Mouse (Mus musculus) left cerebral cortex, postnatal 14 days (tissue): ENCODE results near the gene Taok3. TPM values are rescaled to one million over a fixed set of nuclear protein-coding genes. Genes with fewer than 3 reads are reported as not detected.

Source experiments
- DNase-seq, 2 experiments: peaks; one replicate each; pipeline ENCODE4 v3.0.0; 2021 to 2022; ENCODE audit warnings: low spot score in 2 of 2, mixed read lengths in 1 of 2
- intact Hi-C: fragments of 180-260 bp; cut with DNase I; formaldehyde crosslinking; loops from one replicate; pipeline ENCODE4 v1.15.1; 2025
- total RNA-seq, 2 experiments: library from RNA; stranded (reverse); gene quantifications; 2 replicates each; pipeline ENCODE4 v1.2.3; 2021

The Taok3 gene
- total RNA-seq, 2 experiments from 2014 or later = 62.8 to 66.1 TPM

DNA sequence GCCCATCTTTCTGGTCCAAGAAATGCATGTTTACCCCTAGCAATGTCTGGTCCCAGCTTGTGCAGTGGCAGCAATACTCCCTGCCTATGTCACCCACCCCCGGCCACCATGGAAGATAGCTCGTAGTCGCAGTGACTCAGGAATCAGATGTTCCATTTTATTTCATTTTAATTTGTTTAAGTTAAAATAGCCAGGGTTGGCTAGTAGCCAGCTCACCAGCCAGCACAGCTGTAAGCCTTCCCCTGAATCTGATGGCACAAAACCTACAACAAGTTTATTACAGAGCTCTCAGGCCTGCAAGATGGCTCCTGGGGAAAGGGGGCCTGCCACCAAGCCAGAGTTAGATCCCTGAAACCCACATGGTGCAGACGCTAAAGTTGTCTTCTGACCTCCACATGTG, 119.2 kb downstream of the Taok3 start:
- peak in 1 of 2 experiments; percentile 31 for DNase-seq
- intact Hi-C loops = no loop called here

DNA sequence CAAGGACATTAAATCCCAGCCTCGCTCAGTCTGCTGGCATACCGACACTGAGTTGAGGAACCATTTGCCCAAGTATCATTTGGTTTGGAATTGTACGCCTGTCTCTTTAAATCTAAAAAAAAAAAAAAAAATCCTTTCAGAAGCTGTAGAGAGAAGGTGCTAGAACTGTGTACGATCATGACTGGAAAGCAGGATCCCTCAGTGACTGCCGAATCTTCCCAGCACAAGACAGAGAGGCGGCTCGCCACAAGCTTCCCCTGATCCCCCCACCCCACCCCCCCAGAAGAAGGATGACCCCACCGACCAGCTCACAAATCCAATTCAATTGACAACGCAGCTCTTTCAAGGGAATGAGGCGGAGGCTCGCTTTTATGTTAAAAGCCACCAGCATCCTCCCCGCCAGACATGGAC, 120.4 kb downstream of the Taok3 start:
- intact Hi-C loops = loop anchor here (2.0 kb wide), 1 partner anchor 124 kb away; the partner anchor contains the start of gene Suds3
- DNase-seq = peak; percentile 45 to 56

DNA sequence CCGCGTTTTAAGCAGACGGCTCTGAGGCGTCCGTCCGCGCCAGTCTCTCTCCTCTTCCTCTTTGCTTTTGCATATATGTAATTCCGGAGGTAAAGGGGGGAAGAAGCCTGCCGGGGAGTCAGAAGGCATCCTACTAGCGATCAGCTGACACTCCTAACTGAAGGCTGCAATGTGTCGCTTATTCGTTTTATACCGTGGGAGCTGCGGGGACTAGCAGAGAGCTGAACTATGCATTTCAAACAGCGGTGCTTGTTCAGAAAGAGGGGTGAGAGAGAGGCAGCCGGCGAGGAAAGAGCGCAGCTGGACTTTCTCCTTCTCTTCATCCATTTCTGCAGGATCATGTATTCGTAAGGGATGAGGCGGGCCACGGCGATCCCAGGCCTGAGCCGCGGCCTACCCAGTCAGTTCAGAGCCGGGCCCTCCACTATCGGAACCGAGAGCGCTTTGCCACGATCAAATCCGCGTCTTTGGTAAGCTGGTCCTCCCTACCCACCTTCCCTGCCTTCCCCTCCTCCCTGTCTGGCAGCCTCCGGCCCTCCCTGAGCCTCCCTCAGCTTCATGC, 120.9 kb downstream of the Taok3 start:
- intact Hi-C loops = loop anchor here (2.0 kb wide), 1 partner anchor 124 kb away; the partner anchor contains the start of gene Suds3

DNA sequence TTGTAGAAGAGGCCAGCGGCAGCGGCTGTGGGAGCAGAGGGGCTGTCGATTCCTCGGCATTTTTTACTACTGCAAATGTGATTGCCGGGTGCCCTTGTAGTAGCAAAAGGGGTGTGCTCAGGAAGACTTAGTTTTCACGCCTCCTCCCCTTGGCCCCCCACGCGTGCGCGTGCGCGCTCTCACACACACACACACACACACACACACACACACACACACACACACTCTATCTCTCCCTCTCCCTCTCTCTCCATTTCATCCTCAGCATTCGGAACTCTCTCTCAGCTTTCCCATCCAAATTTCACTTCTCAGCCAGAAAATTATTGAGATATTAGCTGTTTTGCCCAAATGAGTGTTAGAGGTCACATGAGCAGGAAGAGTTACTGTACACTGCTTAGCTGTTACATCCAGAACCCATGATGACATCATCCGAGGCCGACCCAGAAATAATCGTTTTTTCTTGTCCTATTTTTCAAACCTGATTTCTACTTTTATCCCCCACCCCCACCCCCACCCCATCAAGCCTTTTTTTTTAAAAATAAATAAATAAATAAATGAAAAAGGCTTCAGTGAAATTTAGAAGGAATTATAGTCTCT, 122.1 kb downstream of the Taok3 start:
- intact Hi-C loops = loop anchor here (2.0 kb wide), 1 partner anchor 125 kb away; the partner anchor contains the start of gene Suds3
- peak; percentile 67 to 80 for DNase-seq

More for the DNA sequence above, 120.9 kb downstream of the Taok3 start:
- peak; percentile 45 to 61 for DNase-seq

DNA sequence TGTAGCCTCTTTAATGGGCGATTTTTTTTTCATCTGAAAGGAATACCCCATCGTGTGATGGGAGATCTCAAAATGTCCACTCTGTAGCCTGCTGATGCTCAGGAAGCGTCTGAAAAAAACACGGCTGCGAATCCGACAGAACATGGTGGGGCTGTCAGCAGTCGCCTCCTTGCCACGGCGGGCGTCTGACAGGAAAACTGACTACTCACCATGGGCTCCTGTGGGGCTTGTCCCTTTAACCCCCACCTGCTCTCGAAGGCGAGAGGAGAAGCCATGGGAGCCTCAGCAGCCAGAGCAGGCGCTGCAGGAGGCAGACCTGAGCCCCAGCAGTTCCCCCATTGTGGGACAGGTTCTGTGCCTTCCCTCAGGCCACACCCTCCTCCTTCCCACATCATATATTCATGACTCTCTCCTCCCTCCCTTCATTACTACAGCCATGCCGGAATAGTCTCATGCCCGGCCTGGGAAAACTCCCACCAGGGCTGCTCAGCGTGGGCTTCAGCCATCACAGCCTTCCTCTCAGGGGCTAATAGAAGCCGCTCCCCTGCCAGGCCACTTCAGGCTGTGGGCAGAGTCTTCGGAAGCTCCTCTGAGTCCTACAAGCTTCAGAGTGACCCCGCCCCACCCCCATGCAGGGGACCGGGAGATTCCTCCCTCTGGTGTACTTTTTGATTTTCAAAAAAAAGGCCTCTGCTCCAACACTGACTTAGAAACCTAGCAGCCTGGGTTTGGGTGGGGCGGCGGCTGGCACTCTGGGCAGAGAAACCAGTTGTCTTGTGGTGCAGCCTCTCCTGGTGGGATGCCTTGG, 122.9 kb downstream of the Taok3 start:
- intact Hi-C loops = no loop called here
- DNase-seq = peak; percentile 31 to 45

DNA sequence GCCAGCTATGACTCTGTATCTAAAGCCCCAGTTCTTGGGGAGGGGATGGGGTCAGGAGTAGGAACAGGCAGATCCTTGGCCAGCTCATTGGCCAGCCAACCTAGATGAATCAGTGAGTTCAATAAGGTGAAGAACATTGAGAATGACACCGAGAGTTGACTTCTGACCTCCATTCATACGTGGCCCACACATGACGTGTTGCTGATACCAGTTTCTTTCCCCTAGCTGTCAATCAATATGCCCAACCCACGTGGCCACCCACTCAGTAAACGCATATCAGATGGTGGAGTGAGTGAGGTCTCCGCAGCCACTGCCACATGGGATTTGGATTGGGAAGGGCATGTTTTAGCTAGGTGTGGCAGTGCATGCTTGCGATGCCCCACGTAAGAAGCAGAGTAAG, 125.2 kb downstream of the Taok3 start:
- no peak for DNase-seq
- intact Hi-C loops = no loop called here

DNA sequence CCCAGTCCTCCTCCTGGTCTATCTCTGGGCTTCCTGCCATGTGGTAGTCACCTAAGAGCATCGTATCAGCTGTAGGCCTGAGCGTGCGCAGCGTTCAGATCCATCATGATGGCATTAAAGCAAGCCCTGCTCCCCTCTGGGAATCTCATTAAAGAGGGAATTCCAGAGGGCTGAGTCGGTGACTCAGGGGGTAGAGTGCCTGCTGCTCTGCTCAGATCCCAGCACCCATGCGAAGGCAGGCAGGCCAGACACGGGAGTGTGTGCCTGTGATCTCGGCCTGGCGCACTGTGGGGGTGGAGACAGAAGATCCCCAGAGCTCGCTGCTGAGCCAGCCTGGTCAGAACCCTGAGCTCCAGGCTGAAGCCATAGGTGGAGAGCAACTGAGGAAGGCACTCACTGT, 128.4 kb downstream of the Taok3 start:
- intact Hi-C loops = no loop called here
- DNase-seq = no peak

DNA sequence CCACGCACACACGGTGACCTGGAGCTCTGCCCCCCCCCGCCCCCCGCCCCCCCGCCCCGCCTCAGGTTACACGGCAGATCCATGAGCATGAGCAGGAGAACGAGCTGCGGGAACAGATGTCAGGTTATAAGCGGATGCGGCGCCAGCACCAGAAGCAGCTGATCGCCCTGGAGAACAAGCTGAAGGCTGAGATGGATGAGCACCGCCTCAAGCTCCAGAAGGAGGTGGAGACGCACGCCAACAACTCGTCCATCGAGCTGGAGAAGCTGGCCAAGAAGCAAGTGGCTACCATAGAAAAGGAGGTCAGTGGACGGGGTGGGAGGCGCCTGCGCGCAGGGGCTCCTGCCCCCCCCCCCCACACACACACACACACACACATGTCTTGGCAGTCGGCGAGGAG, 130.9 kb downstream of the Taok3 start:
- peak; percentile 53 to 58 for DNase-seq
- intact Hi-C loops = no loop called here

DNA sequence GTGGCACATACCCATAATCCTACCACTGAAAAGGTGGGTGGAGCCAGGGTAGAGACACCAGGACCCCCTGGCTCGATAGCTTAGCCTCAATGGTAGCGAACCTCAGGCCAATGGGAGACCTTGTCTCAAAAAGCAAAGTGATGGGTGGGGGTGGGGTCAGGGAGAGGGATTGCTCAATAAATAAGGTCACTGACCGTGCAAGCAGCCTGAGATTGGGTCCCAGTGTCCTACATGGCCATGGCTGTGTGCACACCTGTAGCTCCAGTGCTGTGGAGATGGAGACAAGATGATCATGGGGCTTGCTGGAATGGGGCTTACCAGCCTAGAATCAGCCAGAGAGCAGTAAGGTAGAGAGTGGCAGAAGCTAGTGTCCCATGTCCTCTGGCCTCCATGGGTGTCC, 131.8 kb downstream of the Taok3 start:
- DNase-seq = no peak
- intact Hi-C loops = no loop called here

DNA sequence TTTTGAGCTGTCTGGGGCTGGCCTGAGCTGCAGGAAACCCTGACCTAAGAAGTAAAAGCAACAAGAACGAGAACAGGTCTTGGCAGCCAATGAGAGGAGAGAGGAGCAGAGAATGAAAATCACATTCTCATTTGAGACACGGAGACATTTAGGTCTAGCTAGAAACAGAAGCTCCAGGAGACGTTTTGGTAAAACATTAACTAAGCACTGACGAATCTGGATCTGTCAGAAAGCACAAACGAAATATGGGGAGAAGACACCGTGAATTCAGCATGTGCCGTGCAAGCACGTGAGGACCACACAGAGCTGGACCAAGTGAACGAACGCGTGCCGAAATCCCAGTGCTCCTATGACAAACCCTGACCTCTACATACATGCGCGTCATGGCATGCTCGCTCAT, 138.3 kb downstream of the Taok3 start:
- no peak for DNase-seq
- intact Hi-C loops = no loop called here

DNA sequence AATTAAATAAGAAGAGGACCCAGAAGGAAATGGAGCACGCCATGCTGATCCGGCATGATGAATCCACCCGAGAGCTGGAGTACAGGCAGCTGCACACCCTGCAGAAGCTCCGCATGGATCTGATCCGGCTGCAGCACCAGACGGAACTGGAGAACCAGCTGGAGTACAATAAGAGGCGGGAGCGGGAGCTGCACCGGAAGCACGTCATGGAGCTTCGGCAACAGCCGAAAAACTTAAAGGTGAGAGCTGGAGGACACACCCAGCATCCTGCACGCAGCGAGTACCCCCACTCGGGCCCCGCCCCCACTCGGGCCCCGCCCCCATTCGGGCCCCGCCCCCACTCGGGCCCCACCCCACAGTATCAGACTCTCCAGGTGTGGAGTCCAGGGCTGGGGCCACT, 143.6 kb downstream of the Taok3 start:
- intact Hi-C loops = no loop called here
- DNase-seq = no peak

DNA sequence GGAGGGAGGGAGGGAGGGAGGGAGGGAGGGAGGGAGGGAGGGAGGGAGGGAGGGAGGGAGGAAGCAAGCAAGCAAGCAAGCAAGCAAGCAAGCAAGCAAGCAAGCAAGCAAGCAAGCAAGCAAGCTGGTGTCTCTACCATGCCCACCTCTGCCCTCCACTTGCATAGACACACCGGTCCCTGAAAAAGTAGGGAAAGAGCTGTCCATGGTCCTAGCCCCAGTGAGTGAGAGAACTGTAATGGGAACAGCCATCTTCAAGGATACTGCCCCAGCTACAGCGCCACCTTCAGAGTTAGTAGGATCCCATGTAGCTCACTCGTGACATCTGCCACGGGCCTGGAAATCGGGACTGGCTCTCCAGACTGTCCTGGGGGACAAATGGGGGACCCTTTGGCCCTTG, 144.8 kb downstream of the Taok3 start:
- intact Hi-C loops = no loop called here
- DNase-seq = no peak

DNA sequence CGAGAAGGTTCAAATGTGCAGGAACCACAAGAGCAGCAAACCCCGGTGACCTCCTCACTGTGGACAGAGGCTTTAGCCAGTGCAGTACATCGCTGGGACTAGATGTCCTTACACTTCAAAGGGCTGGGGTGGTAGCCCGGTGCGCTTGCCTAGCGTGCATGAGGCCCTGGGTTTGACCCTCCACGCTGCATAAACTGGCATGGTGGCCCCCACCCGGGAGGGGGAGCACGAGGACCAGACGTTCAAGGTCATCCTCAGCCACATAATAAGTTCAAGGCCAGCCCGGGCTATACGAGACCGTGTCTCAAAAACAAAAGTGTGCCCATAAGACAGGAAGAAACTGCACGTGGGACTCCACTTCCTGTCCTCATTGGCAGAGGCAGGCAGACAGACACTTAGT, 148.0 kb downstream of the Taok3 start:
- DNase-seq = no peak
- intact Hi-C loops = no loop called here

DNA sequence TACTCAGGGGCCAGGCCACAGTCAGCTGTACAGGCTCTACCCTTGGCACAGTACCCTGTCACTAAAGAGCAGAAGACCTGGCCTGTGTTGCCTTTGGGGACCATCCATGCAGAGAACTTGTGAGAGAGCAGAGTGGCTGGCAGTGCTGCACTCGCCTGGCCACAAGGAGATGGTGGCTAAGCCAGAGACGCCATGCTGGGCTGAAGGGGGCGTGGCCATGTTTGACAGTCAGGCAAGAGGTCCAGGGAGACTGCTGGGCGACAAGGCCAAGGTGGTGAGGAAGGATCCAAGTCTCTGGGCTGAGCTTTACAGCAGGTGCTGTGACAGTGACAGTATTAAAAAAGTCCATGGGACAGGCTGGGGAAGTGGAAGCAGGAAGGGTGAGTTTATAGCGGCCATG, 148.8 kb downstream of the Taok3 start:
- intact Hi-C loops = no loop called here
- no peak for DNase-seq

DNA sequence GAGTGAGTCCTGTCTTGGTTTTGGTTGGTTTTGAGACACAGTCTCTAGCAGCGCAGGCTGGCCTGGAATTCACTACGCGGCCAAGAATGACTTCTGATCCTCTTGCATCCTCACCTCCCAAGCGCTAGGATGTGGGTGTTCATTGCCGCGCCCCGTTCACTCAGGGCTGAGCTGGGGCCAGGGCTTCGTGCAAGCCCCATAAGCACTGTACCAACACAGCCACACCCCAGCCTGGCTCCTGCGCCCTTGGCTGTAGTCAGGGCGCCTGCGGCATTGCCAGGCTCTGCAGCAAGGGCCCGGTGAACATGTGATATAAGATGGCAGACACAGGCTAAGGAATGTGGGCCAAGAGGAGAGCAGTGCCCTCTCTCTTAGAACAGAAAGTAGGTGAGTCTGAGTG, 149.5 kb downstream of the Taok3 start:
- no peak for DNase-seq
- intact Hi-C loops = no loop called here

DNA sequence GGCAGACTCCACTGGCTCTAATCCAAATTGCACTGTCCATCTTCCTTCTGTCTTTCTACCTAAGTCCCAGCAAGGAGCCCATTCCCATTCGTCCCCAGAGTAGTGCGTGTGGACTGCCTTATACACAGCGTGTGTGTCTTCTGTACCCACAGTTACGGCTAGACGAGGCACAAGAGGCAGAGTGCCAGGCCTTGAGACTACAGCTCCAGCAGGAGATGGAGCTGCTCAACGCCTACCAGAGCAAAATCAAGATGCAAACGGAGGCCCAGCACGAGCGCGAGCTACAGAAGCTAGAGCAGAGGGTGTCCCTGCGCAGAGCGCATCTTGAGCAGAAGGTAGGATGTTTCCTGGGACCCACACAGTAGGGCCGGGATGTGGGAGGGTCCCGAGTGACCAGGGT, 152.0 kb downstream of the Taok3 start:
- DNase-seq = peak; percentile 76 to 81
- intact Hi-C loops = no loop called here

DNA sequence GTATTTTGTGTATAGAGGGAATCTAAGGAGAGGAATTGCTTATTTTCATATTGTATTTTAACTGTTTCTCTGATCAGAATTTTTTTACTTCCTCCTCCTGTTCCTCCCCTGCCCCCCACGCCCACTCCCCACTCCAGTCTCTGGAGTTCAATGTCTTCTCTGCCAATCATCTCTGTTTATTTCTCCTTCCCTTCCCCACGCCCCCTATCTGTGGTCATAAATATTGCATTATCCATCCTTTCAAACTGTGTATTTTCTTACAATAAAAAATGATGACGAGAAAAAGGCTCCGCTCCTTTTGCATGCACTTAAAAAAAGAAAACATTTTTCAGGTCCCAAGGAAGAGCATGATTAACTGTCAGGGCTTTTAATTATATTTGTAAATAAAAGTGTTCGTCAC, 154.9 kb downstream of the Taok3 start:
- intact Hi-C loops = no loop called here
- DNase-seq = no peak

DNA sequence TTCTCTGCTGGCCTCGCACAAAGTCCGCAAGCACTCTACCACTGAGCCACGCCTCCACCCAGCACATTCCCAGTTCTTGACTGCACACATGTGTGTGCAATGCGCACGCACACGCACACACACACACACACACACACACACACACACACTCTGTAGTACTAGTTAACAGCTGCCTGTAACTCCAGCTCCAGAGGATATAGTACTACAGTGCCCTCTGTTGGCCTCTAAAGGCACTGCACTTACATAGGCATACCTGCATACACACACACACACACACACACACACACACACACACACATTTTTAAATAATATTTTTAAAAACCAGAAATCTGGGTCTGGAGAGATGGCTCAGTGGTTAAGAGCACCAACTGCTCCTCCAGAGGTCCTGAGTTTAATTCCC, 157.9 kb downstream of the Taok3 start:
- intact Hi-C loops = no loop called here
- peak in 1 of 2 experiments; percentile 50 for DNase-seq

DNA sequence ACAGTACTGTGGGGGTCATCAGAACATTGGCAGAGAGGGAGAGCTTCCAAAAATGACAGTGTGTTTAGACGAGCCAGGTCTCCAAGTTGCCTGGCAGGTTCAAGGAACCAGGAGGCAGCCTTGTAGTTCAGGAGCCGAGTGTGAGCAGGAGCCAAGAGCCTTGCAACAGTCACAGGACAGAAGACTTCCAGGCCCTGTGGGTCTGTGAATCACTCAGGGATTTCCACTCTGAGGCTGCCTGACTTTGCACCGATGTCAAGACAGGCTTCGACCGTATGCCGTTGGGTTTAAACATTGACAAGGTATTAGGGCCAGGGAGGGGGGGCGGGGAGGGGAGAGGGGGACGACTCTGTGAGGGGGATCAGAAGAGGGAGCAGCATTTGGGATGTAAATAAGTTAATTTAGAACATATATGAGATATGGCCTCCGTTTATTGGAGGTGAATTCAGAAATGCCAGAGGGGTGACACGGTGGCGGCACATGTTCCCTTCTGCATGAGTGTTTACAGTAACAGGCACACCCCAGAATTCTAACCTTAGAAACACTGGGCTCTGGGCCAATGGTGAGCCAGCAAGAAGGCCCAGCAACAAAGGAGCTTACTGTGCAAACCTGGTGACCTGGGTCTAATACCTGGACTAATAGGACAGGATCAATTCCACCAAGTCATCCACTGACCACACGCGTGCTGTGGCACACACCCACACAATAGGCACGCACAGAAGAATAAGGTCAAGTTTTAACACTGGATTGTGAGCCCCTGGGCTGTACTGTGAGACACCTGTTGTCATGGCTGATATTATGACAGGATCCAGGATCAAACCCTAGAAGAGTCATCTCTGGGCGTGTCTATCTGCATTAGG, 159.1 kb downstream of the Taok3 start:
- intact Hi-C loops = no loop called here

DNA sequence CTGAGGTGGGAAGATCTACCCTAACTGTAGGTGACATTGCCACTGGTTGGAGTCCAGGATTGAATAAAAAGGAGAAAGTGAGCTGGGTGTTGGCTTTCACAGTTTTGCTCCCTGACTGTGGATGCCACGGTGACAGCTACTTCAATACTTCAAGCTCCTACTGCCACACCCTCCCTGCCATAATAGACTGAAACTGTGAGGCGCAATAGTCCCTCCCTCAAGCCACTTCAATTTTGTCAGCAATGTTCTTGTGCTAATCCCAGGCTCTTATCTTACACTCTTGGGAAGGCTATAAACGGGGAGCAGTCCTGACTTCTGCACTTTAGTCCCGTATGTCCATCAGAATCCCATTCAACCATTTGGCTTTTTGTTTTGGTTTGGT, 159.7 kb downstream of the Taok3 start:
- no peak for DNase-seq

More for the DNA sequence above, 159.1 kb downstream of the Taok3 start:
- DNase-seq = no peak

More for the DNA sequence above, 159.7 kb downstream of the Taok3 start:
- intact Hi-C loops = no loop called here
